Mouse (Mus musculus): Measurements from ENCODE around the gene Cd44.

DNA sequence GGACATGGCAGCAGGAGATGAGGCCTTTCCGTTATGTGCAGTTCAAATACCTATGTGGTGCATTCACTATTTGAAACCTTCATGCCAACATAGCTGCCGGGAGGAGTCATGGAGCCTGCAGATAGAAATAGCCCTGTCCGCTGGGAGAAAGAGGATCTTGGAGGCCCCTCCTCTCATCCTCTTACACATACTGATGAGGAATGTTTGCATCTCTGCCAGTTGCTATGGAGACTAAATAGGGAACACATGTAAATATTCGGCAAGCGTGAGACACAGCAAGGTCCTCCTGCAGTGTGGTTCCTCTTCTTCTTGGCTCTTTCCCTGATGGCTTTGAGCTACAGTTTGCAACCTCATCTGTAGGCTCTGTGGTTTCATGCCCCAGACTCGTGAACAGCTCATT is 42.5 kb upstream of the Cd44 start:
- TF ChIP-seq POLR2A (IDR thresholded peaks at IDR 0.05; ENCODE audit: control insufficient read depth, low read depth, low read length): no peak
- no peak for TF ChIP-seq CTCF (IDR thresholded peaks at IDR 0.05; ENCODE audit: control insufficient read depth, insufficient read depth, insufficient replicate concordance, low read depth, low read length)
